ENCODE assay signal across 9 mouse cellular contexts in genomic region chr8:71680471-71680870, GRCm38 (mm10). TPM values are rescaled to one million over a fixed set of nuclear protein-coding genes. Genes with fewer than 3 reads are reported as not detected.
DNase-seq lines count a peak whose midpoint lies in the region; ATAC-seq and TF ChIP-seq lines count a peak whose summit lies in the region.
"Had no signal": no experiment of that assay in that cellular context is flagged by ENCODE, and none has a peak within 500 bp of the region (broad histone marks: within the 10 kb centered on the region; RNA-seq: fewer than 3 reads in every experiment).

No protein-coding gene starts in this region.

- no peaks in the 10 kb centered on the region for H3K9me3 ChIP-seq in lung, embryonic 15.5 days
- no peaks in the 10 kb centered on the region for H3K9me3 ChIP-seq in midbrain, postnatal 0 days (ENCODE audit: low read length)

- 0 out of 2 replicates have a peak overlapping the region, but pooled peaks have one; percentile 16 for H3K4me2 ChIP-seq in lung, embryonic 15.5 days
- H3K4me2 ChIP-seq in midbrain, postnatal 0 days (ENCODE audit: low read depth, low read length, poor library complexity, severe bottlenecking) = no peak overlapping the region

- WGBS in lung, embryonic 15.5 days = 14% methylated on average over 21 of the region's 21 CpGs
- 8% methylated on average over 21 of the region's 21 CpGs for WGBS in midbrain, postnatal 0 days

- no peaks in the 10 kb centered on the region for H3K36me3 ChIP-seq in lung, embryonic 15.5 days
- H3K36me3 ChIP-seq in midbrain, postnatal 0 days (ENCODE audit: insufficient read depth, low read length) = no peaks in the 10 kb centered on the region

- no peak for ATAC-seq in lung, embryonic 15.5 days (ENCODE audit: borderline replicate concordance, extremely low read depth, low FRiP score, low TSS enrichment)
- ATAC-seq in midbrain, postnatal 0 days (ENCODE audit: low FRiP score) = no peak

- no peak for TF ChIP-seq CTCF in midbrain, postnatal 0 days (IDR thresholded peaks at IDR 0.05)
- TF ChIP-seq CTCF in layer of hippocampus, adult 2 months (conservative IDR thresholded peaks at IDR 0.05) = no peak

- peaks cover 79% of the 10 kb centered on the region for H3K27me3 ChIP-seq in lung, embryonic 15.5 days
- H3K27me3 ChIP-seq in midbrain, postnatal 0 days (ENCODE audit: insufficient read depth, low read length) = peaks cover 75% of the 10 kb centered on the region

- no peak overlapping the region for H3K9ac ChIP-seq in lung, embryonic 15.5 days
- H3K9ac ChIP-seq in midbrain, postnatal 0 days (replicated peaks; ENCODE audit: low read length, poor library complexity, severe bottlenecking) = no peak overlapping the region

- peaks cover 26% of the 10 kb centered on the region for H3K4me1 ChIP-seq in lung, embryonic 15.5 days
- H3K4me1 ChIP-seq in midbrain, postnatal 0 days (ENCODE audit: insufficient read depth, low read length) = no peaks in the 10 kb centered on the region; the same call in 1 of the 2 replicates

- H3K27ac ChIP-seq in lung, embryonic 15.5 days = no peak overlapping the region
- no peak overlapping the region for H3K27ac ChIP-seq in midbrain, postnatal 0 days (ENCODE audit: low read depth, low read length)
- no peak overlapping the region for H3K27ac ChIP-seq in layer of hippocampus, adult 2 months

- DNase-seq in cerebellum, postnatal 10 days = peak; percentile 25 to 40
- DNase-seq in cerebellum, postnatal 4 days (ENCODE audit: low spot score in 2 of 2) = no peak
- DNase-seq in lung, postnatal 25 days (ENCODE audit: low spot score) = no peak
- DNase-seq in kidney, adult 9 months = peak; percentile 57
- no peak for DNase-seq in midbrain, postnatal 0 days (ENCODE audit: low spot score)
- no peak for DNase-seq in layer of hippocampus, adult 2 months (ENCODE audit: low spot score in 2 of 2)
- DNase-seq in frontal cortex, postnatal 10 days (ENCODE audit: low spot score in 2 of 2) = no peak
- DNase-seq: gastrocnemius, postnatal 36 days had no signal

- no peak overlapping the region for H3K4me3 ChIP-seq in lung, embryonic 15.5 days
- 0 out of 2 replicates have a peak overlapping the region, but pooled peaks have one; percentile 8 for H3K4me3 ChIP-seq in midbrain, postnatal 0 days (ENCODE audit: low read depth, low read length)
- H3K4me3 ChIP-seq in layer of hippocampus, adult 2 months = no peak overlapping the region

RNA-seq across cellular contexts. Expression of gene Jak3, which starts 4.4 kb away (rescaled TPM):
- 9.9 TPM in 2 replicates for polyA plus RNA-seq in lung, embryonic 15.5 days (2015; fragmentation: Nextera tagmentation; extraction: Ambion mirVana)
- total RNA-seq in midbrain, postnatal 0 days (2014; rRNA removed) = 9.0 and 12.3 TPM in 2 replicates
- polyA plus RNA-seq in midbrain, postnatal 0 days (2015; fragmentation: Nextera tagmentation; extraction: Ambion mirVana) = 6.4 and 7.1 TPM in 2 replicates
- total RNA-seq in layer of hippocampus, adult 2 months (2021) = 1 to 10 TPM; 5.3 TPM

RNA-seq across cellular contexts. Expression of gene Insl3, which starts 8.5 kb away (rescaled TPM):
- polyA plus RNA-seq in lung, embryonic 15.5 days (2015; fragmentation: Nextera tagmentation; extraction: Ambion mirVana) = 0.63 and 1.3 TPM in 2 replicates
- total RNA-seq in midbrain, postnatal 0 days (2014; rRNA removed) = not detected in 2 replicates
- polyA plus RNA-seq in midbrain, postnatal 0 days (2015; fragmentation: Nextera tagmentation; extraction: Ambion mirVana) = 1.2 and 2.1 TPM in 2 replicates
- 1 to 10 TPM in 1 of 2 experiments, not detected in 1; 2.1 TPM for total RNA-seq in layer of hippocampus, adult 2 months (2021)

RNA-seq across cellular contexts. Expression of gene Unc13a, which starts 8.9 kb away (rescaled TPM):
- 0.66 and 0.81 TPM in 2 replicates for polyA plus RNA-seq in lung, embryonic 15.5 days (2015; fragmentation: Nextera tagmentation; extraction: Ambion mirVana)
- 69.0 and 70.8 TPM in 2 replicates for total RNA-seq in midbrain, postnatal 0 days (2014; rRNA removed)
- 14.5 and 16.2 TPM in 2 replicates for polyA plus RNA-seq in midbrain, postnatal 0 days (2015; fragmentation: Nextera tagmentation; extraction: Ambion mirVana)
- total RNA-seq in layer of hippocampus, adult 2 months (2021) = 100 to 1,000 TPM; 263 to 264 TPM
- total RNA-seq: gastrocnemius, postnatal 36 days had no signal

RNA-seq across cellular contexts. Expression of gene B3gnt3, which starts 21.1 kb away (rescaled TPM):
- polyA plus RNA-seq in lung, embryonic 15.5 days (2015; fragmentation: Nextera tagmentation; extraction: Ambion mirVana) = 3.3 and 3.6 TPM in 2 replicates
- total RNA-seq in midbrain, postnatal 0 days (2014; rRNA removed) = 0.24 and 1.6 TPM in 2 replicates
- 0.31 and 0.50 TPM in 2 replicates for polyA plus RNA-seq in midbrain, postnatal 0 days (2015; fragmentation: Nextera tagmentation; extraction: Ambion mirVana)
- under 1 TPM; 0.72 to 0.81 TPM for total RNA-seq in layer of hippocampus, adult 2 months (2021)

RNA-seq across cellular contexts. Expression of gene Fcho1, which starts 45.0 kb away (rescaled TPM):
- polyA plus RNA-seq in lung, embryonic 15.5 days (2015; fragmentation: Nextera tagmentation; extraction: Ambion mirVana) = 4.8 and 7.6 TPM in 2 replicates
- total RNA-seq in midbrain, postnatal 0 days (2014; rRNA removed) = 109 and 114 TPM in 2 replicates
- 88.4 and 89.5 TPM in 2 replicates for polyA plus RNA-seq in midbrain, postnatal 0 days (2015; fragmentation: Nextera tagmentation; extraction: Ambion mirVana)
- 100 to 1,000 TPM; 101 to 112 TPM for total RNA-seq in layer of hippocampus, adult 2 months (2021)

Comparison
In these comparisons a context has a peak if more than half of its experiments do, and no peak if none do; other contexts are left out.
1. DNase-seq: peak in cerebellum, postnatal 10 days (2 of 2) and kidney, adult 9 months (single experiment); none in cerebellum, postnatal 4 days (0 of 2), lung, postnatal 25 days (single experiment), midbrain, postnatal 0 days (single experiment), layer of hippocampus, adult 2 months (0 of 2) and frontal cortex, postnatal 10 days (0 of 2).